Comparison of ENCODE assay signal across 13 mouse cellular contexts in the genomic region with DNA sequence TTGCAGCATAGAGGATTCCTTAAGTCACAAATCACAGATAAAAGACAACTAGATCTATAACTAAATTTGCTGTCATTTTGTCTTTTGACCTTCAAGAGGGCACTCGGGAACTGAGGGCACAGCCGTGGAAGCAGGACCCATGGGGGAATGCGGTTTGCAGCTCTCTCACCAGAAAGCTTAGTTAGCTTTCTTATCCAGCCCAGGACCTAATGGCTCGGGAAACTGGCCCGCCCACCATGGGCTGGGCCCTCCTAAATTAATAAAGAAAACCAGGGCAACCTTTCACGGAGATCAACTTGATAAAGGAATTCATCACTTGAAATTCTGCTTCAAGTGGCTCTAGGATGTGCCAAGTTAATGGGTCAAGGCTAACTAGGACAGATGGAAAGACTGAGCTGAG.
DNase-seq lines count a peak whose midpoint lies in the region; ATAC-seq and TF ChIP-seq lines count a peak whose summit lies in the region.
"Had no signal": no experiment of that assay in that cellular context is flagged by ENCODE, and none has a peak within 500 bp of the region (broad histone marks: within the 10 kb centered on the region; RNA-seq: fewer than 3 reads in every experiment).

No protein-coding gene starts in this region.

- 76% methylated on average over 6 of the region's 6 CpGs for WGBS in kidney, embryonic 16.5 days

- no peaks in the 10 kb centered on the region for H3K36me3 ChIP-seq in kidney, embryonic 16.5 days (ENCODE audit: insufficient read depth, low read length)
- no peaks in the 10 kb centered on the region for H3K36me3 ChIP-seq in E14TG2a.4 (ENCODE audit: insufficient read depth, low read length)
- H3K36me3 ChIP-seq: liver, embryonic 15.5 days had no signal

- no peak overlapping the region for H3K4me2 ChIP-seq in kidney, embryonic 16.5 days (replicated peaks; ENCODE audit: low read depth, low read length)
- H3K4me2 ChIP-seq: liver, embryonic 15.5 days; midbrain, embryonic 11.5 days had no signal

- H3K27ac ChIP-seq in kidney, embryonic 16.5 days (ENCODE audit: low read length): peak overlapping the region; percentile 87
- H3K27ac ChIP-seq: liver, embryonic 15.5 days had no signal

- H3K4me3 ChIP-seq in kidney, embryonic 16.5 days (ENCODE audit: low read length): no peak overlapping the region
- peak overlapping the region; percentile 62 for H3K4me3 ChIP-seq in E14TG2a.4 (replicated peaks; ENCODE audit: low read length)
- H3K4me3 ChIP-seq: liver, embryonic 15.5 days; myocyte had no signal

- H3K9ac ChIP-seq in kidney, embryonic 16.5 days (replicated peaks; ENCODE audit: low read length): no peak overlapping the region
- H3K9ac ChIP-seq: liver, embryonic 15.5 days had no signal

- peak; percentile 12 for DNase-seq in adrenal gland, postnatal 10 days
- no peak for DNase-seq in adrenal gland, postnatal 14 days
- no peak for DNase-seq in kidney, postnatal 14 days
- DNase-seq in kidney, postnatal 25 days: peak; percentile 31 to 57
- no peak for DNase-seq in thymus, postnatal 25 days
- DNase-seq in left cerebral cortex, adult 9 months (ENCODE audit: low spot score in 2 of 2): no peak
- DNase-seq: cerebellum, adult 9-11 months; thymus, postnatal 14 days had no signal

- H3K9me3 ChIP-seq in kidney, embryonic 16.5 days (ENCODE audit: low read length): no peaks in the 10 kb centered on the region
- H3K9me3 ChIP-seq in E14TG2a.4 (ENCODE audit: low read length): no peaks in the 10 kb centered on the region; the same call in 1 of the 2 replicates
- H3K9me3 ChIP-seq: liver, embryonic 15.5 days had no signal

- ATAC-seq in kidney, embryonic 16.5 days (ENCODE audit: low FRiP score, low TSS enrichment): peak; percentile 25; the same call in 1 of the 2 replicates

- 0 out of 2 replicates have a peak, but pooled peaks cover under 1% of the 10 kb centered on the region for H3K4me1 ChIP-seq in kidney, embryonic 16.5 days (ENCODE audit: insufficient read depth, low read length)
- peaks cover 58% of the 10 kb centered on the region for H3K4me1 ChIP-seq in E14TG2a.4 (replicated peaks; ENCODE audit: low read depth, low read length)
- H3K4me1 ChIP-seq: liver, embryonic 15.5 days had no signal

- H3K27me3 ChIP-seq in kidney, embryonic 16.5 days (ENCODE audit: insufficient read depth, low read length): no peaks in the 10 kb centered on the region
- H3K27me3 ChIP-seq in E14TG2a.4 (ENCODE audit: insufficient read depth, low read length): no peaks in the 10 kb centered on the region
- H3K27me3 ChIP-seq: liver, embryonic 15.5 days had no signal

- no peak for TF ChIP-seq CTCF in E14TG2a.4 (conservative IDR thresholded peaks at IDR 0.05; ENCODE audit: low read length)

Comparison
In these comparisons a context has a peak if more than half of its experiments do, and no peak if none do; other contexts are left out.
1. DNase-seq: peak in adrenal gland, postnatal 10 days (single experiment) and kidney, postnatal 25 days (2 of 2); none in adrenal gland, postnatal 14 days (single experiment), kidney, postnatal 14 days (single experiment), thymus, postnatal 25 days (single experiment) and left cerebral cortex, adult 9 months (0 of 2).